Mouse (Mus musculus) lung, embryonic 15.5 days (tissue): ENCODE results near the gene Fcrlb. TPM values are rescaled to one million over a fixed set of nuclear protein-coding genes. Genes with fewer than 3 reads are reported as not detected.
"Not testable (repeated sequence)": the region's sequence is repeated elsewhere in the genome, so short reads cannot be mapped to it uniquely, and the experiment has no call there.

Experiments
- ATAC-seq: fragments of 200-750 bp; cut with Nextera tagmentation; 2 replicates; pipeline ENCODE4 v1.8.0; 2017; ENCODE audit warnings: moderate number of reproducible peaks, borderline replicate concordance; ENCODE audit not compliant: low FRiP score, low TSS enrichment; ENCODE audit errors: extremely low read depth
- H3K27ac ChIP-seq: fragments of 300-500 bp; sonication (generic); 2 replicates; pipeline ENCODE4 v1.5.1; 2015; ENCODE audit warnings: moderate library complexity, mild to moderate bottlenecking, inconsistent platforms
- H3K27me3 ChIP-seq: fragments of 300-500 bp; sonication (generic); 2 replicates; pipeline ENCODE4 v1.6.1; 2015; ENCODE audit warnings: inconsistent platforms
- H3K36me3 ChIP-seq: fragments of 300-500 bp; sonication (generic); 2 replicates; pipeline ENCODE4 v1.6.1; 2015; ENCODE audit warnings: inconsistent platforms
- H3K4me1 ChIP-seq: fragments of 300-500 bp; sonication (generic); 2 replicates; pipeline ENCODE4 v1.6.1; 2015; ENCODE audit warnings: inconsistent platforms
- H3K4me2 ChIP-seq: fragments of 300-500 bp; sonication (generic); 2 replicates; pipeline ENCODE4 v1.6.1; 2015; ENCODE audit warnings: inconsistent platforms, mild to moderate bottlenecking, moderate library complexity
- H3K4me3 ChIP-seq: fragments of 300-500 bp; sonication (generic); 2 replicates; pipeline ENCODE4 v1.5.1; 2015; ENCODE audit warnings: mild to moderate bottlenecking, inconsistent platforms
- H3K9ac ChIP-seq: fragments of 300-500 bp; sonication (generic); 2 replicates; pipeline ENCODE4 v1.6.1; 2015; ENCODE audit warnings: inconsistent platforms
- H3K9me3 ChIP-seq: fragments of 300-500 bp; sonication (generic); 2 replicates; pipeline ENCODE4 v1.6.1; 2016; ENCODE audit warnings: inconsistent platforms
- WGBS: fragments of 180-500 bp; shearing (Covaris S2); methylation state at CpG from one replicate; pipeline ENCODE4 v1.1.7; 2015; 5-methylcytosine and 5-hydroxymethylcytosine counted together
- polyA plus RNA-seq: library from polyadenylated mRNA; unstranded; fragments of >200 nt; fragmentation: Nextera tagmentation; extraction: Ambion mirVana; gene quantifications from 2 replicates; pipeline ENCODE4 v1.2.1, GENCODE M21; 2015

Gene Fcrlb
- not detected in 2 replicates for polyA plus RNA-seq

DNA sequence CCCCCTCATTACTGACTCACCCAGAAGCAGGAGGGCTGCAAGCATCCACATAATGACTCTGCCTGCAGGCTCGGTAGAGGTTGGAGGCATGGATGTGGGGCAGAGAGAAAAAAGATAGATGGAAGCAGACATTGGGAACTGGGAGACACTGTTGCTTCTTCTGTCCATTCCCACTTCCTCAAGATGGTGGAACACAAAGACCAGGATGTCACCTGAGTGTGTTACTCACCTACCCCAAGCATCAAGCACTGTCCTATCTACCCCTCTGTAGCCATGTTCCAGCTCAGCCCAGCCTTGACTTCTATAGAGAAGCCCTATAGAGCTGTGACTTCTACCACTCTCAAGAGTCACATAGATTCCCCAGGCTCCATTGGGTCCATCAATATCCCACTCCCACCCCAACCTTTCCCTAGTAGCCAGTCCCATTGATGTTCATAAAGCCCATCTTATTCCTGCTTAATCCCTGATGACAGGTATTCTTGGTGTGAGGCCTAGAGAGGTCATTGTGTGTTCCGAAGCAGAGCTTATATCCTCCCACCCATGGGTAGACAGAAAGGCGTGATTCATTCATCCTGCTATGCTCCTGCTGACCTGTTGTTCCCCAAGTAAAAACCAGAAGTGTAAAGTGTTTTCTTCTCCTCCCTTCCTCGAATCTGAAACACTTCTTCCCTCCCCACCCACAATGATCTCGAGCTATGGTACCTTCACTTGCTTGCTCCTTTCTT lies at the start of gene Fcrlb:
TSS of gene Fcrlb (minus strand) at position 51 of the 725 bp plus-strand sequence.
- no peak within 1 kb of the TSS for H3K4me2 ChIP-seq
- H3K4me1 ChIP-seq = peaks cover 6% of the 10 kb centered on the region
- H3K9ac ChIP-seq = no peak within 1 kb of the TSS
- H3K27ac ChIP-seq = no peak within 1 kb of the TSS
- no peaks in the 10 kb centered on the region for H3K9me3 ChIP-seq
- WGBS = 64% methylated on average over 5 of the region's 5 CpGs
- H3K4me3 ChIP-seq = no peak within 1 kb of the TSS
- no peaks in the 10 kb centered on the region for H3K36me3 ChIP-seq
- ATAC-seq = no peak
- peaks cover 19% of the 10 kb centered on the region for H3K27me3 ChIP-seq

DNA sequence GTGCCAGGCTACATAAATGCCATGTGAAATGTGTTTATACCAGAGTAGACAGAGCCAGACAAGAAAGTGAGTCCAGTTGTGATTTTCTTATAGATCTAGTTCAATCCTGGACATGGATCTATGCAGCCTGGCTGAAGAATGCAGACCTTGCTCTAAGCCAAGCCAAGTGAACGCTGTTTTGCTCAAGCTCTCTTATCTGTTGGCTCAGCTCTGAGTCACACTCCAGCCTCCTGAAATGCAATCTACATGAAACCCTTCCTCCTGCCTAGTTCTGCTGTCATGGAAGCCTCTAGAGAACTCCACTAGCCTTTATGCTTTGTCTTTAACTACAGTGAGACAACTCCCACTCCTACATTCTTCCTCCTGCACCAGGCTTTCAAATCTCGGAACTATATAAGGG lies 49.6 kb upstream of the Fcrlb start:
- H3K36me3 ChIP-seq = no peaks in the 10 kb centered on the region
- no peak overlapping the region for H3K9ac ChIP-seq
- no peaks in the 10 kb centered on the region for H3K27me3 ChIP-seq
- no peak overlapping the region for H3K4me2 ChIP-seq
- peaks cover 7% of the 10 kb centered on the region for H3K4me1 ChIP-seq
- no peaks in the 10 kb centered on the region for H3K9me3 ChIP-seq
- no peak overlapping the region for H3K27ac ChIP-seq
- H3K4me3 ChIP-seq = no peak overlapping the region
- WGBS = 39% methylated on average over 2 of the region's 2 CpGs
- no peak for ATAC-seq

DNA sequence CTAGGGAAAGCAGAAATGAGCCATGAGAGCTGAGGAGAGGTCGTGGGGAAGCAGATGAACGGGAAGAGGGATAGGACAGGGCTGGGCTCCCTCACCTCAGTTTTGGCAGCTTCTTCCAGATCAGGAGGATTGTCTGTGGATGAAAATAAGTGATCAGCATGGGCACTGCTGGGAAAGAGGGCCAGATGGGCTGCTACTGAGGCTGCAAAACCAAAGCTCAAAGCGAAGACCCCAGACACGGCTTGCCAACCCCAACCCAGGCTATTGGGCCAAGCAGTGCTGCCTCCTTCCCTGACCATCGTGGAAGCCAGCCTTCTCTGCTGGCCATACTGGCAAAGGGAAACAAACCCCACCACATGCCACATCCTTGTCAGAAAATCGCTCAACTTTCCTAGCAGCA lies 48.4 kb upstream of the Fcrlb start:
- no peaks in the 10 kb centered on the region for H3K36me3 ChIP-seq
- no peak for ATAC-seq
- H3K4me2 ChIP-seq = no peak overlapping the region
- no peaks in the 10 kb centered on the region for H3K9me3 ChIP-seq
- 71% methylated on average over 6 of the region's 6 CpGs for WGBS
- no peak overlapping the region for H3K9ac ChIP-seq
- H3K27ac ChIP-seq = no peak overlapping the region
- no peaks in the 10 kb centered on the region for H3K27me3 ChIP-seq
- H3K4me3 ChIP-seq = no peak overlapping the region
- H3K4me1 ChIP-seq = peaks cover 7% of the 10 kb centered on the region

DNA sequence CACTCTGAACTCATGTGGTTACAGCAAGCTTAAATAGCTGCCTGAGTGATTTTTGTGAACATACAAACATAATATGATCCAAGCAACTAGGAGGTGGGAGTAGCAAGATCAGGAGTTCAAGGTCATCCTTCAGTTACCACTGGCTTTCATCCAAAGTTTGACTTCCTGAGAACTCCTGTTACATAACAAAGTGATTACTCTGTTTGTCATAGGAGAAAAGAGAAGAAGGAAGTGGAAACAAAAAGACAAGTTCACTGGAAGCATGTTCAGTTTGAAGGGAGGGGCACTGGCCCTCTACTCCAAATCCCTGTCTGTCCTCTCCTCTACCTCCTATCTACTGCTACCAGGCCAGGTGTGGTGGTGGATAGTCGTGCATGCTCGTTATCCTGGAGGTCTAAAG lies 47.0 kb upstream of the Fcrlb start:
- Histone ChIP-seq H3K36me3 (no peaks in the 10 kb centered on the region), H3K4me2 (no peak overlapping the region), H3K9ac (no peak overlapping the region), H3K4me3 (no peak overlapping the region), H3K9me3 (no peaks in the 10 kb centered on the region), H3K4me1 (peaks cover 7% of the 10 kb centered on the region), H3K27ac (no peak overlapping the region), H3K27me3 (no peaks in the 10 kb centered on the region)
- no peak for ATAC-seq
- WGBS = 85% methylated on average over 2 of the region's 2 CpGs

DNA sequence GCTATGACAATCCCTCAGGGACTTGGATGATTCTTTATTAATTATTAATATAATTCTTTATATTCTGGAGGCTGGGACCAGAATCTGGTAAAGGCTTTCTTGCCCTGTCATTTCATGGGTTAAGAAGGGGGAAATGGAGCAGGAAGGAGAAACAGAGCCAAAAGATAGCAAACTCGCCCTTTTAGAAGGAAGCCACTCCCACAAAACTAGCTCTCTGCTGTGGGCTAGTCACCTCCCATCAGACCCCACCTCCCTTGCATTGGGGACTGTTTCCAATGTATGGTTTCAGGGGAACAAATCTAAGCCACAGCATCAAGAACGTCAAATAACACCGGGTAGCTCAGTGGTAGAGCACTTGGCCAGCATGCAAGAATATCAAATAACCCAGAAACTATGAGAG lies 45.5 kb upstream of the Fcrlb start:
- Histone ChIP-seq H3K9me3 (no peaks in the 10 kb centered on the region), H3K9ac (no peak overlapping the region), H3K27ac (no peak overlapping the region), H3K4me2 (no peak overlapping the region), H3K4me1 (peaks cover 4% of the 10 kb centered on the region), H3K27me3 (no peaks in the 10 kb centered on the region), H3K4me3 (no peak overlapping the region), H3K36me3 (no peaks in the 10 kb centered on the region)
- 44% methylated on average over 3 of the region's 3 CpGs for WGBS
- no peak for ATAC-seq

DNA sequence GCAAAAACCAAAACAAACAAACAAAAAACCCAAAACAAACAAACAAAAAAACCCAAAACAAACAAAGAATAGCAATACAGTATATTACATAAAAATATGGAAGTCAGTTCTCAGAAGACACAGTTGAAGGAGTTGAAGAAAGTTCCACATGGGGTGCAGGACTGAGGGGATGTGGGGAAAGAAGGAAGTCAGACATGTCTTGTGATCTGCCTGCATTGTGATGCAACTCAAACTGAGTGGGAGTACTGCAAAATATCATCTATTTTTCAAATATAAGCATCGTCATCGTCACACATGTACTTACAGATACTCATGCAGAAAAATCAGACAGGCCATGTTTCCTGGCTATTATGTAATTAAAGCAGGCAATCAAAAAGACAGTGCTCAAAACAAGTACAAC lies 40.5 kb upstream of the Fcrlb start:
- Histone ChIP-seq H3K36me3 (no peaks in the 10 kb centered on the region), H3K27ac (no peak overlapping the region), H3K4me1 (no peaks in the 10 kb centered on the region), H3K9ac (no peak overlapping the region), H3K9me3 (no peaks in the 10 kb centered on the region), H3K4me3 (no peak overlapping the region), H3K27me3 (no peaks in the 10 kb centered on the region), H3K4me2 (no peak overlapping the region)
- no peak for ATAC-seq
- WGBS = 88% methylated on average over 2 of the region's 2 CpGs

DNA sequence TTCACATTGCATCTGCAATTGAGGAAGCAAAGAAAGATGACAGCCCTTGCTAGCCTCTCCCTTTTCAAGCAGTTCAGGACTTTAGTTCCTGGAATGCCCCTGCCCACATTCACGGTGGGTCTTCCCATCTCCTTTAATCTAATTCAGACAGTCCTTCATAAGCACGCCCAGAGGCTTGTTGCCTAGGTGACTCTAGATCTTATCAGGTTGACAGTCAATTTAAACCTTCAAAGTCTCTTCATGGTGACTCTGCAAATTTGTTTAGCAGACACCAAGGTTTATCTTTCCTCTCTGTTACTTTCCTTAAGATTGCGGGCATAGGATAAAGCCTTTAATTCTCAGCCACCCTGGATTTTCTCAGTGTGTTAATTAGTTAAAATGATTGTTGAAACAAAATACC lies 38.0 kb upstream of the Fcrlb start:
- Histone ChIP-seq H3K9ac (no peak overlapping the region), H3K27ac (no peak overlapping the region), H3K4me2 (no peak overlapping the region), H3K27me3 (no peaks in the 10 kb centered on the region), H3K4me3 (no peak overlapping the region), H3K36me3 (no peaks in the 10 kb centered on the region), H3K9me3 (0 out of 2 replicates have a peak, but pooled peaks cover 4% of the 10 kb centered on the region), H3K4me1 (no peaks in the 10 kb centered on the region)
- WGBS = 23% methylated on average over 3 of the region's 3 CpGs
- no peak for ATAC-seq

DNA sequence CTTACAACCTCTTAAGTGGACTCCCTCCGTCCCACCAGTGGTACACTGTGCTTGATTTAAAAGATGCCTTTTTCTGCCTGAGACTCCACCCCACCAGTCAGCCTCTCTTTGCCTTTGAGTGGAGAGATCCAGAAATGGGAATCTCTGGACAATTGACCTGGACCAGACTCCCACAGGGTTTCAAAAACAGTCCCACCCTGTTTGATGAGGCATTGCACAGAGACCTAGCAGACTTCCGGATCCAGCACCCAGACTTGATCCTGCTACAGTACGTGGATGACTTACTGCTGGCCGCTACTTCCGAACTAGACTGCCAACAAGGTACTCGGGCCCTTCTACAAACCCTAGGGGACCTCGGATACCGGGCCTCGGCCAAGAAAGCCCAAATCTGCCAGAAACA lies 32.2 kb upstream of the Fcrlb start:
- H3K27ac ChIP-seq, ATAC-seq, H3K9ac ChIP-seq, H3K4me1 ChIP-seq, H3K9me3 ChIP-seq, H3K4me2 ChIP-seq, H3K36me3 ChIP-seq, H3K4me3 ChIP-seq, H3K27me3 ChIP-seq: not testable (repeated sequence)
- WGBS = 91% methylated on average over 9 of the region's 9 CpGs

DNA sequence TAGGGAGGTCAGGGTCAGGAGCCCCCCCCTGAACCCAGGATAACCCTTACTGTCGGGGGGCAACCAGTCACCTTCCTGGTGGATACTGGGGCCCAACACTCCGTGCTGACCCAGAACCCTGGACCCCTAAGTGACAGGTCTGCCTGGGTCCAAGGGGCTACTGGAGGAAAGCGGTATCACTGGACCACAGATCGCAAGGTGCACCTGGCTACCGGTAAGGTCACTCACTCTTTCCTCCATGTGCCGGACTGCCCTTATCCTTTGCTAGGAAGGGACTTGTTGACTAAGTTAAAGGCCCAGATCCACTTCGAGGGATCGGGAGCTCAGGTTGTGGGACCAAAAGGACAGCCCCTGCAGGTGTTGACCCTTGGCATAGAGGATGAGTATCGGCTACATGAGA lies 31.4 kb upstream of the Fcrlb start:
- 92% methylated on average over 9 of the region's 9 CpGs for WGBS
- ATAC-seq, H3K27ac ChIP-seq, H3K36me3 ChIP-seq, H3K9ac ChIP-seq, H3K4me2 ChIP-seq, H3K9me3 ChIP-seq, H3K4me3 ChIP-seq, H3K4me1 ChIP-seq, H3K27me3 ChIP-seq: not testable (repeated sequence)

DNA sequence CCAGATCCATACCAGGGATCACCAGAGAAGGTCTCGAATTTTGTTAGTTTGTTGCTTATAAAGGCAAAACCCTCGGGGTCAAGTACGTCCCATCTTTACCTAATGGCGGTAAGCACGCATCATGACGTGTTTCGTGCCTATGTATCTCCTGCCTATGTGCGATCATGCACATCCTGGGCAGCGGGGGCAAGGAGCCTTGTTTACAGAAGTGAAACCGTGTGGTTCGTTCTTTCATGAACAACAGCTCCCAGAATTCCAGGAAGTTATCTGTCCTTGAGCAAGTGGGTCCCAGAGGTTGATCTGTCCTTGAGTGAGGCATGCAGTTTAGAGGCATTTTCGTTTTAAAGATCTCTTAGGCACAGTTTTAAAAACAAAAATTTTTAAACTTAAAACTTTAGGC lies 26.5 kb upstream of the Fcrlb start:
- Histone ChIP-seq H3K9ac (no peak overlapping the region), H3K4me3 (no peak overlapping the region), H3K27ac (no peak overlapping the region), H3K4me1 (no peaks in the 10 kb centered on the region), H3K27me3 (no peaks in the 10 kb centered on the region), H3K36me3 (no peaks in the 10 kb centered on the region), H3K9me3 (peaks cover 3% of the 10 kb centered on the region; the same call in 1 of the 2 replicates), H3K4me2 (no peak overlapping the region)
- 79% methylated on average over 12 of the region's 12 CpGs for WGBS
- no peak for ATAC-seq

DNA sequence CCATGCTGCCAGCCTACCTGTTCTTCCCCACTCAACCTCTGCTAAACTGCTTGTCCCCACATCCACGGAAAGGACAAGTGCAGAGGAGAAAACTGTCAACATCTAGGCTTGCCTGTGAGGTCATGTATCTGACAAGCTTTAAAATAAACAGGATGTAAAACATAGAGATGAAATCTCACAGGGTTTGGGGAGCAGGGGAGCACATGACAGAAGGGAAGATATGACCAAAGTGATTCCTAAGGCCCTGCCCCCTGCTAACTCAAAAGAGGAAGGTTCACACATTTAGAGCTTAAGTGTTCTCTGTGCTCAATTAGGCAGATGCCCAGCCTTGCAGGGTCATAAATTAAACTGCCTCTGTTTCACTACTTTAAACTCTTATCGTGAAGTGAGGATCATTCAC lies 21.6 kb upstream of the Fcrlb start:
- Histone ChIP-seq H3K9me3 (no peaks in the 10 kb centered on the region), H3K27me3 (no peaks in the 10 kb centered on the region), H3K9ac (no peak overlapping the region), H3K4me1 (no peaks in the 10 kb centered on the region), H3K4me2 (no peak overlapping the region), H3K36me3 (no peaks in the 10 kb centered on the region), H3K4me3 (no peak overlapping the region), H3K27ac (no peak overlapping the region)
- WGBS = 46% methylated on average over 2 of the region's 2 CpGs
- no peak for ATAC-seq

DNA sequence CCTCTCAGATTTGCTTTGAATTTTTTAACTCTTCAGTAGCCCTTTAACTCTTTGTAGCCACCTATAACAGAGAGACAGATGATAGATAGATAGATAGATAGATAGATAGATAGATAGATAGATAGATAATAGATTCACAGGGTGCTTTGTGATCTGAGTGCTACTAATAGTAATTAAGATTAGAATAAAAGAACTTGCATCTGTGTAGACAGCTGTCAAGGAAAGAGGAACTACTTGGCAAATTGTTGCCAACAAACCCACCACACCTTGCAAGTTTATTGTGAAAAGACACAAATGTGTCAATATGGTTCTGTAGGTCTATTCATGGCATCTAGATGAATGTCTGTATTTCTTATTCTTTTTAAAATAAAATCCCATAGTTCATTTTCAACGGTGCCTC lies 21.2 kb upstream of the Fcrlb start:
- Histone ChIP-seq H3K4me3 (no peak overlapping the region), H3K27me3 (no peaks in the 10 kb centered on the region), H3K27ac (no peak overlapping the region), H3K4me2 (no peak overlapping the region), H3K4me1 (no peaks in the 10 kb centered on the region), H3K9ac (no peak overlapping the region), H3K9me3 (no peaks in the 10 kb centered on the region), H3K36me3 (no peaks in the 10 kb centered on the region)
- 68% methylated on average over 1 of the region's 1 CpGs for WGBS
- no peak for ATAC-seq
